22 mouse cellular contexts compared by ENCODE assay signal in genomic region chr16:5466760-5467159, GRCm38 (mm10).
A peak's percentile ranks its signal among the peaks of the same experiment; 100 is the strongest.
DNase-seq lines count a peak whose midpoint lies in the region; ATAC-seq and TF ChIP-seq lines count a peak whose summit lies in the region.
"Had no signal": no experiment of that assay in that cellular context is flagged by ENCODE, and none has a peak within 500 bp of the region (broad histone marks: within the 10 kb centered on the region; RNA-seq: fewer than 3 reads in every experiment).

No protein-coding gene starts in this region.

- no peaks in the 10 kb centered on the region for H3K9me3 ChIP-seq in kidney, embryonic 16.5 days (ENCODE audit: low read length)
- H3K9me3 ChIP-seq: embryonic facial prominence, embryonic 15.5 days; heart, embryonic 12.5 days; hindbrain, embryonic 15.5 days; intestine, embryonic 15.5 days; neural tube, embryonic 12.5 days had no signal

- H3K4me3 ChIP-seq in kidney, embryonic 16.5 days (ENCODE audit: low read length): no peak overlapping the region
- H3K4me3 ChIP-seq in lung, adult 2 months (replicated peaks; ENCODE audit: extremely low read depth, low read depth, low read length): no peak overlapping the region
- H3K4me3 ChIP-seq: embryonic facial prominence, embryonic 15.5 days; heart, embryonic 12.5 days; hindbrain, embryonic 15.5 days; intestine, embryonic 15.5 days; layer of hippocampus, adult 2 months; neural tube, embryonic 12.5 days had no signal

- peak; percentile 40 for DNase-seq in adrenal gland, postnatal 14 days
- no peak for DNase-seq in adrenal gland, adult 8-10 months
- peak; percentile 26 for DNase-seq in kidney, adult 11 months
- peak; percentile 13 for DNase-seq in kidney, adult 8-10 months
- DNase-seq in kidney, postnatal 36 days: peak; percentile 18 to 32
- no peak for DNase-seq in lung, adult 2 months
- DNase-seq: cerebellum, postnatal 10 days; heart, postnatal 36 days; layer of hippocampus, postnatal 36 days; left cerebral cortex, postnatal 4 days; liver; lung, adult 18-20 months; thymus, postnatal 36 days had no signal

- H3K9ac ChIP-seq in kidney, embryonic 16.5 days (replicated peaks; ENCODE audit: low read length): no peak overlapping the region
- H3K9ac ChIP-seq: embryonic facial prominence, embryonic 15.5 days; heart, embryonic 12.5 days; hindbrain, embryonic 15.5 days; intestine, embryonic 15.5 days; neural tube, embryonic 12.5 days had no signal

- H3K27me3 ChIP-seq in kidney, embryonic 16.5 days (ENCODE audit: insufficient read depth, low read length): no peaks in the 10 kb centered on the region
- H3K27me3 ChIP-seq: embryonic facial prominence, embryonic 15.5 days; heart, embryonic 12.5 days; hindbrain, embryonic 15.5 days; intestine, embryonic 15.5 days; neural tube, embryonic 12.5 days had no signal

- no peak overlapping the region for H3K27ac ChIP-seq in kidney, embryonic 16.5 days (ENCODE audit: low read length)
- H3K27ac ChIP-seq: embryonic facial prominence, embryonic 15.5 days; hindbrain, embryonic 15.5 days; intestine, embryonic 15.5 days; layer of hippocampus, adult 2 months; neural tube, embryonic 12.5 days had no signal

- TF ChIP-seq CTCF in lung, adult 2 months (IDR thresholded peaks at IDR 0.05; ENCODE audit: insufficient read depth, low read length): no peak

- no peak for ATAC-seq in kidney, embryonic 16.5 days (ENCODE audit: low FRiP score, low TSS enrichment)
- ATAC-seq: activated CD4-positive, CD25-positive, alpha-beta regulatory T cell, adult 4 months; intestine, embryonic 15.5 days had no signal

- no peak for TF ChIP-seq POLR2A in lung, adult 2 months (IDR thresholded peaks at IDR 0.05; ENCODE audit: borderline replicate concordance, extremely low read depth, low read depth, low read length)

- H3K36me3 ChIP-seq in kidney, embryonic 16.5 days (ENCODE audit: insufficient read depth, low read length): no peaks in the 10 kb centered on the region
- H3K36me3 ChIP-seq: embryonic facial prominence, embryonic 15.5 days; G1E; heart, embryonic 12.5 days; hindbrain, embryonic 15.5 days; intestine, embryonic 15.5 days; neural tube, embryonic 12.5 days had no signal

- no peak overlapping the region for H3K4me2 ChIP-seq in kidney, embryonic 16.5 days (replicated peaks; ENCODE audit: low read depth, low read length)
- H3K4me2 ChIP-seq: embryonic facial prominence, embryonic 15.5 days; heart, embryonic 12.5 days; hindbrain, embryonic 15.5 days; intestine, embryonic 15.5 days; neural tube, embryonic 12.5 days had no signal

- WGBS in kidney, embryonic 16.5 days: 39% methylated on average over 2 of the region's 2 CpGs
- WGBS in lung, adult 2 months: 52% methylated on average over 2 of the region's 2 CpGs

- H3K4me1 ChIP-seq in kidney, embryonic 16.5 days (ENCODE audit: insufficient read depth, low read length): no peaks in the 10 kb centered on the region
- no peaks in the 10 kb centered on the region for H3K4me1 ChIP-seq in lung, adult 2 months (ENCODE audit: control insufficient read depth, insufficient read depth, low read length)
- H3K4me1 ChIP-seq: embryonic facial prominence, embryonic 15.5 days; hindbrain, embryonic 15.5 days; intestine, embryonic 15.5 days; neural tube, embryonic 12.5 days had no signal

Comparison
In these comparisons a context has a peak if more than half of its experiments do, and no peak if none do; other contexts are left out.
1. DNase-seq: peak in adrenal gland, postnatal 14 days (single experiment), kidney, adult 11 months (single experiment), kidney, adult 8-10 months (2 of 2) and kidney, postnatal 36 days (2 of 2); none in adrenal gland, adult 8-10 months (single experiment) and lung, adult 2 months (single experiment).